Mouse (Mus musculus): ENCODE measurements around the gene Antxr1.

Antxr1 gene

DNA sequence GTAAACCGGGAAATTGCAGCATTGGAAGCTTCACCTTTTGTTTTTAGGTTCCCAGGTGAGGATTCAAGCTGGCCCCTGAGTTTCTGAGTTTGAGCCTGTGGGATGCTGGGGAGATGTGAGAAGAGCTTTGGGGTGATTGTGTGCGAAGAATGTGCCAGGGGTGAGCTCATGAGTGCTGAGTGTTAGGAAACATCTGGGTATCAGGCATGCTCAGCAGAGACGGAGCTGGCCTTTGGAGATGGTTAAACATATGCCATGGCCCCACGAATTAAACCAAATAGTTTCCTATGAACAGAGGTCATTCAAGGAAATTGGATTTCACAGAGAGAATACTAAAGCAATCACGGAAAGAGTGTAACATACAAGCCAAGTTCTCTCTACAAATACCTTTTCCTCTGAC, 193.4 kb downstream of the Antxr1 start:
- no peak for DNase-seq (ENCODE audit: low read depth, low spot score)

DNA sequence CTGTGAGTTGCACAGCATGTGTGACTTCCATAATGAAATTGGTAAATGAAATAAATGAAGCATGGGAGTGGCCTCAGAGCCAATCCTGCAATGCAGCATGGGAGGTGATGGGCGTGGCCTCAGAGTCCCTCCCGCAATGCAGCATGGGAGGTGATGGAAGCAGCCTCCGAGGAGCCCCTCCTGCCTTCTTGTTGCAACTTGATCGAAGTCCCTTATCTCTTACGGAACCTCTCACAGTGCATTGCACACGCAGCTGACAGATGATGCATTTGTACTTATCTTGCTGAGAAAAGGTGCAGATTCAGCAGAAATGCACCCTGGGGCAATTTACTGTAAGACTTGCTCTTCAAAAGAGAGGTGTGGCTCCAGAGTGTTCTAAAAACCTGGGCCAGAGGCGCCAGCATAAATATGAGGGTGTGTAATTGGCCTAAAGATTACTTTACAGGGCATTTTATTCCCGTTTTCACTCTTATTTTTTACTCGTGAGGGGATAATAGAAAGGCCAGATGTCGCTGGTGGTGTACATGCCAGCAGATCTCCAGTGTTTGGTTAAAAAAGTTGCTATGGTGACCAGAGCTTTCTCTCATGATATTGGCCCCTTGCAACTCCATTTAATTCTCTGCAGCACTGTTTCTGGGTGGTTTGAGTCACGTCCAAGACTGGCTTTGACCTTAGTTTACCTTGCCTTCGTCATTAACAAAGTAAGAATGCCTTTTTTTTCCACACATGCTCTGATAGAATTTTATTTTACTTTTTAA, 195.6 kb downstream of the Antxr1 start:
- no peak for DNase-seq (ENCODE audit: low read depth, low spot score)

DNA sequence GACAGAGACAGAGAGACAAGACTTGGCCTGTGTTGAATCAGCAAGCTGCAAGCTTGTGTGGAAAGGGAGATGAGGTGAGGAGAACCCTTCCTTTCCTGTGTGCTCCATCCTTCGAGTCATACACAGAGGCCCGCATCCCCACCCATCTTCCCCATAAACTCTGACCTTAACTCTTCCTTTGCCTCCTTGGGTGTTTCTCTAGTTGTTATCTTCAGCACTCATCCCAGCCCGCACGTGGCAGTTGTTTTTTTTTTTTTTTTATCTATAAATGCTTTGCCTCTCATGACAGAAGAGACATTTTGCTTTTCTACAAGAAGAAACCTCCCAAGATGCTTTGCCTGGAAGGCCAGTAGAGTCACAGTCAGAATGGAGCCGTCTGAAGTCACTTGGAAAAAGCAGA, 197.1 kb downstream of the Antxr1 start:
- no peak for DNase-seq (ENCODE audit: low read depth, low spot score)

DNA sequence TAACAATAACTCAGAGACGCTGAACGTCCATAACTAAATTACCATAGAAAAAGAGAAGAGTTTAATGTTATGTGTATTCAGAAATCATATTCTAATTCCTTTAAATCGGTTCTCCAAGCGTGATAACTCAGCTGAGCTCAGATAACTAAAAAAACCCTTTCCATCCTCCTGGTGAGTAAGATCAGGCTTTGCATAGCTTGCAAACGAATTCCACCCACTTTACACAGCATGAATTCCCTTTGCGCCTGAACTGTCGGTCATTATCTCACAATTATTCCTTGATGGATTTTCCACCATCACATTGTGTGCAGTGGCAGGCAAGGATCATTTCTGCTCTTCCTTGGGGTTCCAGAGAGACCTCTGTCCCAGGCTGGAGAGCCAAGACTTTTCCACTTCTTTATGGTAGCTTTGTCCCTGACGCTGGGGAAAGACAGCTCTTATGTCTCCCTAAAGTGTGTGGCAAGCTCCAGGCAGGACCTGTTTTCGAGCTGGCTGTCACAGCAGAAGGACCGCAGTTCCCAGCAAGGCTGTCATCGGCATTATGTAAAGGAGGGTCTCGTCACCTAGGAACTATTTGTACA, 201.6 kb downstream of the Antxr1 start:
- DNase-seq (ENCODE audit: low read depth, low spot score): no peak

DNA sequence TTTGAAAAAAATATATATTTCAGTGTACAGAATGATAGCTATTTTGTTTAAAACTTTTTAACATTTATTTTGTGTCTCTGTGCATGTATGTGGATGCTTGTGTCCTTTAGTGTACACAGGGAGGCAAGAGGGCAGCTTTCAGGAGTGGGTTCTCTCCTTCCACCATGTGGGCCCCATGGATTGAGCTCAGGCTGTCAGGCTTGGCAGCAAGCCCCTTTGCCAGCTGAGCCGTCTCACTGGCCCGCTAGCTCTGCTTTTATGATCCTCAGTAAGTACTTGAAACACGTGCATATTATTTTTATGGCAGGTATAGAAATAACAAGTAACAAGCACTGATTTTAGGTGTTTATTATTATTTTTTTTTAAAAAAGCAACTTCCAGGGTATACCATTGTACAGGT, 202.1 kb downstream of the Antxr1 start:
- no peak for DNase-seq (ENCODE audit: low read depth, low spot score)

DNA sequence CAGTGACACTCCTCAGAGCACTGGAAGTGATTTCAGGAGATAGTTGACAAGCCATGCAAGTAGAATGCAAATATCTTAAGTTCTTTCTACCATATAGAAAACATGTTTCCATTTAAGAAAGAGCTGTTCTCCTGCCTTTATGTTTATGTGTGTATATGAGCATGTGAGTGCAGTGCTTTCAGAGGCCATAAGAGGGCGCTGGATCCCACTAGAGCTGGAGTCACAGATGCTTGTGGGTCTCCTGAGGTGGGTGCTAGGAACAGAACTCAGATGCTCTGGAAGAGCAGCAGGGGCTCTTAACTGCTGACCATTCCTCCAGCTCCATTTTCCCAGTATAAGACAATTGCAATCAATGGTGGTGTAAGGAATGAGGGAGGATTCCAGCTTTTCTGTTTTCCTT, 204.5 kb downstream of the Antxr1 start:
- peak; percentile 17 for DNase-seq (ENCODE audit: low read depth, low spot score)

DNA sequence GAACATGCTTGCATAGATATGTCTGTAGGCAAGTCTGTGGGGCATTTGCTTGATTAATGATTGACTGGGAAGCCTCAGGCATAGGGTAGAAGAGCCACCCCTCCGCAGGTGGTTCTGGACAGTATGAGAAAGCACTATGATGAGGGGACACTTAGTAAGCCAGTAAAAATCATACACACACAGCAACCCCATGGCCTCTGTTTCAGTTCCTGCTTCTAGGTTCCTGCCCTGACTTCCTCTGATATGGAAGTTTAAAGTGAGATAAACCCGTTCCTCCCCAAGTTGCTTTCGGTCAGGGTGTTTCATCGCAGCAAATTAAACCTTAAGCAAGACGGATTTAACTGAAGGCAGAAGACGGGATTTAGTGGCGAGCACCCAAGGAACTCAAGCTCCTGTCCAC, 205.0 kb downstream of the Antxr1 start:
- no peak for DNase-seq (ENCODE audit: low read depth, low spot score)

DNA sequence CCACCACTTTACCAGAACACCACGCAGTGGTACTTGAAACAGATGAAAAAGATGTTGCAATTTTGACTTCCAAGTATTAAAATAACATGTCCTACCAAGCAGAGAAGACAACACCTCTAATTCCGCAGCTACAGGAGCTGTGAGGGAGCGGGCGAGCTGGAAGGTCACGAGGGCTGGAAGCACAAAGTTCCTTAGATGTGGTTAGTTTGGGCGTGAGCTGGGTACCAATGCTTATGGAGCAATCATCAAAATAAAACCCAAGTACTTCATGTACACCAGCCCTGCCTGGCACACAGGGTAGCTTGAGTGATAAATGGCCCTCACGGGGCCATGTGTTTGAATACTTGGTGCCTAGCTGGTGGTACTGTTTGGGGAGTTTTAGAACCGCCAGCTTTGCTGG, 205.8 kb downstream of the Antxr1 start:
- DNase-seq (ENCODE audit: low read depth, low spot score): no peak

DNA sequence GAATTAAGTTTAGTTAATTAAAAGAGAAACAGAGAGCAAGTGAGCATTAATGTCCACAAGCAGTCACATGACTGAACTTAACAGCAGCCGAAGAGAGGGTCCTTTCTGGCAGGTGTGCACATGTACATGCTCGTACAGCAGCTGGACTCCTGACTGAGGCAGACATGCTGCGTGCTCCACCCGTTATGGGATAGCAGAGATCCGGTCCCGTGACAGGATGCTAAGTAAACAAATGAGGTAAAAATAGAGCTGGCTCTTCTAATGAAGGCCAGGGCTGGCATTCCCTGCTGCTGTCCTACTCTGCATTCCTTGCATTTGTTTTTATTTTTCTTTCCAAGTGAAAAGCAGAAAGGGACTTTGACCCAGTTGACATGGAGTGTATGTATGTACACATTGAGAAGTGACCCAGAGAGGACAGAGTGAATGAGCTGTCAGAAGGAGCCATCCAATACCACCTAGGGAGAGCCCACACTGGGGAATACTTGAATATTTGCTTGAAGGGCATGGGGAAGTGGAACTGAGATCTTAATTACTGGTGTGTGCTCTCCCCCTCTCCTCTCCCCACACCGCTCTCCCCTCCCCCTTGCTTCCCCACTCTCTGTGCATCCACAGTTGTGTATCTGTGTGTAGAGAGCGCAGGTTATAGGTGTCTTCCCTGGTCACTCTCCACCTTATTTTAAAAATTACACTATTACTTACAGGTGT, 208.4 kb downstream of the Antxr1 start:
- no peak for DNase-seq (ENCODE audit: low read depth, low spot score)

DNA sequence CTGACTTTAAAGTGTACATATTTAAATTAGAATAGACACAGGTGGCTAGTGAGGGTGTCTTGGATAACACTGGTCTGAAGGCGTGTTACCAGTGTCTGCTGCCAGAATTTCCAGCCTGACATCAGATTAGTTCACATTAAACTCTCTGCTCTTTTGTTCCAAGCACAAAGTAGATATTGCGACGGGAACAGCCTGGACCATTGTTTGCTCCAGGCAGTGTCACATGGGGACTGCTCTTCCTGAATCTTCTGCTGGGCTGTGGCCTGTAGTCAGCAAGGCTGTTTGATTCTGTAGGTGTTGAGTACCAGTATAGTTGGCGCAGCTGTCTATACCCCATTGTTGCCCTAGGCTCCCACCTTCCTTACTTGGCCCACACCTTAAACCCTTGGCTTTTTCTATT, 211.6 kb downstream of the Antxr1 start:
- DNase-seq (ENCODE audit: low read depth, low spot score): no peak

DNA sequence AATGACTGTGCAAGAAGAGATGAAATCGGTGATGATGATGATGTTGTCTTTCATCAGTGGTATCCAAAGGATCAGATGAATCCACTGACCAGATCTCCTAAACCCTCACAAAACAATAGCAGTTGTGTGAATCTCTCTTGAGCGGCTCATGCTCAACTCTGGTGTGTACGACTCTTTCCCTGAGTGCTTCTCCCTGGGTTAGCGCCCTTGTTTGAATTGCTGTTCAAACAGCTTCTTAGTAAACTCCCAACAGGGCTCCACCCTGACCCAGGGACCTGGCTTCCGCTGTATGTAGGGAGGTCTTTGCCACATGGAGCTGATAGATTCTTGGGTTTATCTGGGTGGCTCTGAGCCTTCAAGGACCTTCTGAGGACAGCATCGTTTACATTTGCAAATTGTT, 212.2 kb downstream of the Antxr1 start:
- no peak for DNase-seq (ENCODE audit: low read depth, low spot score)

DNA sequence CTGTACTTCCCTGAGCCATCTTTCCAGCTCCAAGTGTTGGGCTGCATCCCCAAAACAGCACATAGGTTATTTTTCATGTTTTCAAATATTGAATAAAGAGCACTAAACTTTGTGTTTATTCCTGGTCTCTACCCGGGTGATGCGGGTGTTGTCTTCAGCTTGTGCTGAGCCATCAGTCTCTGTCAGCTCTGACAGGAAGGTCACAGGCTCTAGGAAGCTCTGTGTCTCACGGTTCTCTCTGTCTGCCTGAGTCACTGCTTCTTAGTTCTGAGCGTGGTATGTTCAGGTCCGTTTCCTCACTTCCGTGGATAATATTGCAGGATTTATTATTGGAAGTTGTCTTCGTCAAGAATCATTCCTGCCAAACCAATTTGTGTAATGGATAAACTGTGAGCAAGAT, 213.7 kb downstream of the Antxr1 start:
- DNase-seq (ENCODE audit: low read depth, low spot score): no peak

DNA sequence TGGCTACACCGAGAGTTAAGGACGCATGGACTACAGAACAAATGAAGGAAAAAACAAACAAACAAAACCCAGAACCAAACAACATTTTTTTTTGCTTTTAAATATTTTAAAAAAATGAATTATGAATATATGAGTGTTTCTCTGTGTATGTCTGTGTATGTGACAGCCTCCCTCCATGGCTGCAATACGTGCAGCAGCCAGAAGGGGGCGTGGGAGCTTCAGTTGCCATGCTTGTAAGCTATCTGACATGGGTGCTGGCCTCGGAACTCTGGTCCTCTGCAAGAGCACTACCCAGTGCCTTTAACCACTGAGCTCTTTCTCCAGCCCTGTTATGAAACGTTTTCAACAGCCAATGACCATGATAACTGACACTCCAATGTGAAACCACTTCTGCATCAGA, 215.0 kb downstream of the Antxr1 start:
- peak; percentile 44 for DNase-seq (ENCODE audit: low read depth, low spot score)

DNA sequence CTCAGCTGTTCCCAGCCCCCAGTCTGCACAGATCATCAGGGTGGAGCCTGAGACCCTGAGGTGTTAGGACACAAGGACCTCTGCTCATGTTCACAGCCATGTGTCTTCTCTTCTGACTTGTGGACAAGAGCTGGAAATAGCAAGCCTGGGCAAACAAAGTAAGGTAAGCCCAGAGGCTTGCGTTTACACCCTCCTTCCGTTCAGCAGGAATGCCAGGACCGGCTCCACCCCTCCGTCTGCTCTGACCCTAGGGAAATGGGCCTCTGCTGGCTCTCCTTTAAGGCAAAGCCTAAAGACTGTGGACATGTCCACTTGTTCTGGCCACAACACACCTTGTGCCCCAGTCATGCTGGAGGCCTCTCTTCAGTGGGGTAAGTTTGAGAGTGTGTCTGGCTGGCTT, 215.6 kb downstream of the Antxr1 start:
- DNase-seq (ENCODE audit: low read depth, low spot score): no peak

DNA sequence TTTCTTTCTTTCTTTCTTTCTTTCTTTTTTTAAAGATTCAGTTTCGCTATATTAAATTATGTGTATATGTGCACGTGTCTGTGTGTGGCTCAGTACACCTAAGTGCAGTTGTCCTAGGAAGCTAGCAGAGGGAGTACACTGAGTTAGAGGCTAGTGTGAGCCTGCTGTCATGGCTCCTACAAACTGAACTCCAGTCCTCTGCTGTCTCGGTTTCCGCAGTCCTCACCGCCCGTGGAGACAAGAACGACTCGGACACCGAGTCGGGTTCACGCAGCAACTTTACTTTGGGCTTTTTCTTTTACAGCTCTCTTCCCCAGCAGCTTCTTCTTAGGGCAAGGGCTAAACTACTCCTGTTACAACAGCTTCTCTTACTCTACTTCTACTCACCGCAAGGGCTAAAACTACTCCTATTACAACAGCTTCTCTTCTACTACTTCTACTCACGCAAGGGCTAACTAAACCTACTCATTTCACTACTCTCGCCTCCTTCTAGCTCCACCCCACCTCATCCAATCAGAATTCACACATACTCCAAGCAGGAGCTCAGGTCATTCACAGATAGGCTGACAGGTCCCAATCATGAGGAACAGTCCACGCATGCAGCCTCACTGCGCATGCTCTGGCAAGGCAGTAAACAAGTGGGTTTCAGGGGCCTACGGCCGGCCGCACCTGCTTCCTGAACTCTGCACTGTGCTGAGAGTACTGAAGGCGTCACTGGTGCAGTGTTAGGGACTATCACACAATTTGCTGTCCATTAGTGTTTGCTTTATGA, 216.4 kb downstream of the Antxr1 start:
- DNase-seq (ENCODE audit: low read depth, low spot score): peak; percentile 56

DNA sequence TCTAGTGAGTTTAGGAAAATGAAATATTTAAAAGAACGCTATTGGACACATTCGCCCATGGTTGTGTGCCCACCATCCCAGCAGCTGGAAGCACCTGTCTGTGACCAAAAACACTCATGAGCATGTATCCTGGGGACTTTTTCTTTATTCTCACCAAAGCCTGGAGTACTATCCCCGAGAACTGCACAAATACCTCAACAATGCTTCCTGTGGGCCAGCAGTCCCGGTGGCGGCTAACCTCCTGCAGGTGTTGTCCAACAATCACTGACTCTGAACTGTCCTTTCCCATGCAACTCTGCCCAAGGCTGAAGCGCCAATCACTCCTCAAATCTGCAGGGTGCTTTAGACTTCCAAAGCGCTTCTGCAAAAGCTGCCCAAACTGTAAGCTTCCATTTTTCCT, 219.0 kb downstream of the Antxr1 start:
- DNase-seq (ENCODE audit: low read depth, low spot score): no peak

DNA sequence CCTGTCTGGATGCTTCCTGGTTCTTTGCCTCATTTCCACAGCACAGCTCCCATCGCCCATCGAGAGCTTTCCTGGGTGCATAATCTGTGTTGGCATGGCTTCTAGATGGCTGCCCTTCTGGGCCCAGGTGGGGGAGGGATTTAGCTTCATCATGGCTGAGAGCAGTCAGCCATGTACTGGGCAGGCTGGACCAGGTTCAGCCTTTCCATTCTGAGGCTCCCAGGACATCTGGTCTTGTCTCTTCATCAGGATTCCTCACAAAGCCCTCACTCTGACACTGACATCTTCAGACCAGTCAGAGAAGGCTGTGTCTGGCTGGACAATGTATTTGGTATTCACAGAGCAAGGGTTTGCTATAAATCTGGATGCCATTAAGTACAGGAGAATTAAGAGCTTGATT, 219.6 kb downstream of the Antxr1 start:
- no peak for DNase-seq (ENCODE audit: low read depth, low spot score)

DNA sequence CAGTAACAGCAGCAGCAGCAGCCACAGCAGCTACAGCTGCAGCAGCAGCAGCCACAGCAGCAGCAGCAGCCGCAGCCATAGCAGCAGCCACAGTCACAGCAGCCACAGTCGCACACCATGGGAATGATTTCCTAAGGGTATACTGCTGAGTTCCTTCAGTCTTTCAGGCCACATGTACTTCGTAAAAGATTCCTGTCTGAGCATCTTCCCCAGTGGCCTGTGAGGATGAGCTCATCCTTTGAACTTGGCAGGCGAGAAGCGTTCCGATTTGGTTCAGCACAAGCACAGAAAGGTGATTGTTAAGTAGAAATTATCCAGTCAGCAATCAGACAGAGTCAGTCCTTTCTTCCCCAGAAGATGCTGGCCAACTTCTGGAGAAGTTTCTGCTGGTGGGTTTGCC, 223.5 kb downstream of the Antxr1 start:
- no peak for DNase-seq (ENCODE audit: low read depth, low spot score)

DNA sequence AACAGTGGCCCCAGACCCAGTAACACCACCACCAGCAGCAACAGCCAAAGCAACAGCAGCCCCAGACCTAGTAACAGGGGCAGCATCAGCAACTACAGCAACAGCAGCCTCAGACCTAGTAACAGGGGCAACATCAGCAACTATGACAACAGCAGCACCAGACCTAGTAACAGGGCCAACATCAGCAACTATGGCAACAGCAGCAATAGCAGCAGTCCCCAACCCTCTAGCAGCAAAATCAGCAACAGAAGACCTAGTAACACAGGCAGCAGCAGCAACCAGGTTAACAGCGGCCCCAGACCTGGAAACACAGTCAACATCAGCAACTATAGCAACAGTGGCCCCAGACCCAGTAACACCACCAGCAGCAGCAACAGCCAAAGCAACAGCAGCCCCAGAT, 224.1 kb downstream of the Antxr1 start:
- no peak for DNase-seq (ENCODE audit: low read depth, low spot score)

DNA sequence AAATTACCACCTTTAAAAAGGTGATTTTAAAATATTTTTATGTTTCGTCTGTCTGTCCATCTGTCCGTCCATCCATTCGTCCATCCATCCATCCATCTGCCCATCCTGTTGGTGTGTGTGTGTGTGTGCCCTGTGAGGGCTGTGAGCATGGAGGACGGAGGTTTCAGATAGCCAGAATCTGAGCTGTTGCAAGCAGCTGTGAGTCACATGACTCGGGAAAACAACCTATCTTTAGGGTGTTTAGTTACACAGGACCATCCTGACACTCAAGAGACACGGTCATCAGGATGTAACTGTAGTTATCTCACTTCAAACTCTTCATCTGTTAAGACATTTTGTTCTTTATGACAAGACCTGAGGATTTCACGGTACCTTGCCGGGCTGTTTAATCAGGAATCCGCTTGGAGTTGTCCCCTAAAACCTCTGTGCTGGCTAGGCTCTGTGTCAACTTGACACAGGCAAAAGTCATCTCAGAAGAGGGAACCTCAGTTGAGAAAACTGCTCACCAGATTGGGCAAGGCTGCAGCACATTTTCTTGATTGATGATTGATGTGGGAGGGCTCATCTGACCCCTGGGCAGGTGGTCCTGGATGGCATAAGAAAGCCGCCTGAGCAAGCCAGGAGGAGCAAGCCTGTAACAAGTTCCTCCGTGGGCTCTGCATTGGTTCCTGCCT, 231.4 kb downstream of the Antxr1 start, which contains the start of gene D6Ertd527e:
TSS of gene D6Ertd527e (plus strand) at position 624 of the 674 bp plus-strand sequence.
- DNase-seq (ENCODE audit: low read depth, low spot score): no peak

DNA sequence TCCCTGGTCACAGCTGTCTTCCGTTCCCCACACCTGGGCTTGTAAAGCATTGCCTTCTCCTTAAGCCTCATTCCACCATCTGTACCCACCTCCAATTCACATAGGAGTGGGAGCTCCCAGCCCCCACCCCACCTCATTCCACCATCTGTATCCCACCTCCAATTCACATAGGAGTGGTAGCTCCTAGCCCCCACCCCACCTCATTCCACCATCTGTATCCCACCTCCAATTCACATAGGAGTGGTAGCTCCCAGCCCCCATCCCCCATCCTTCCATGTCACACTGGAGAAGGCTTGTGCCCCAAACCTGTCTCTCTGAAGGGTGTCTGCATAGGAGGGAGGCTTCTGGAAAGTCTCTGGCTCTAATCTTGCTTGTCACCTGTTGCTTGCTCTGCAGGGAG, 232.3 kb downstream of the Antxr1 start:
- no peak for DNase-seq (ENCODE audit: low read depth, low spot score)
